Mouse (Mus musculus) kidney, embryonic 14.5 days (tissue): Measurements from ENCODE around the gene Itpkc. TPM values are rescaled to one million over a fixed set of nuclear protein-coding genes. Genes with fewer than 3 reads are reported as not detected.

Source experiments
- ATAC-seq: fragments of 200-750 bp; cut with Nextera tagmentation; 2 replicates; pipeline ENCODE4 v1.8.0; 2017; ENCODE audit warnings: moderate number of reproducible peaks, mild to moderate bottlenecking, moderate TSS enrichment, moderate library complexity; ENCODE audit not compliant: low FRiP score, low TSS enrichment
- H3K27ac ChIP-seq: fragments of 300-500 bp; sonication (generic); 2 replicates; pipeline ENCODE4 v1.5.1; 2014; ENCODE audit warnings: low read depth, mild to moderate bottlenecking, low read length, moderate library complexity, mixed read lengths
- H3K27me3 ChIP-seq: fragments of 300-500 bp; sonication (generic); 2 replicates; pipeline ENCODE4 v1.6.1; 2014; ENCODE audit warnings: mild to moderate bottlenecking, low read length; ENCODE audit not compliant: control insufficient read depth, insufficient read depth
- H3K36me3 ChIP-seq: fragments of 300-500 bp; sonication (generic); 2 replicates; pipeline ENCODE4 v1.6.1; 2014; ENCODE audit warnings: low read length, mixed read lengths; ENCODE audit not compliant: control insufficient read depth, insufficient read depth
- H3K4me1 ChIP-seq: fragments of 300-500 bp; sonication (generic); 2 replicates; pipeline ENCODE4 v1.6.1; 2014; ENCODE audit warnings: low read length, mixed read lengths; ENCODE audit not compliant: control insufficient read depth, insufficient read depth
- H3K4me2 ChIP-seq: fragments of 300-500 bp; sonication (generic); replicated peaks from 2 replicates; pipeline ENCODE4 v1.6.1; 2014; ENCODE audit warnings: low read depth, mild to moderate bottlenecking, low read length
- H3K4me3 ChIP-seq: fragments of 300-500 bp; sonication (generic); 2 replicates; pipeline ENCODE4 v1.5.1; 2014; ENCODE audit warnings: mild to moderate bottlenecking, low read length
- H3K9ac ChIP-seq: fragments of 300-500 bp; sonication (generic); 2 replicates; pipeline ENCODE4 v1.6.1; 2014; ENCODE audit warnings: low read depth, mild to moderate bottlenecking, low read length, moderate library complexity
- H3K9me3 ChIP-seq: fragments of 300-500 bp; sonication (generic); 2 replicates; pipeline ENCODE4 v1.6.1; 2016; ENCODE audit warnings: low read length; ENCODE audit not compliant: control insufficient read depth
- WGBS: fragments of 180-500 bp; shearing (Covaris S2); extraction: QIAGEN DNeasy Blood & Tissue Kit; methylation state at CpG from one replicate; pipeline ENCODE4 v1.1.7; 2014; 5-methylcytosine and 5-hydroxymethylcytosine counted together
- polyA plus RNA-seq: library from polyadenylated mRNA; unstranded; fragments of >200 nt; fragmentation: Nextera tagmentation; extraction: Ambion mirVana; gene quantifications from 2 replicates; pipeline ENCODE4 v1.2.1, GENCODE M21; 2014

The Itpkc gene
- polyA plus RNA-seq, 1 experiment from 2014 or later, result 5.2 TPM

GRCm38 (mm10) chr7:27231693-27232331 is 3.4 kb upstream of the Itpkc start:
- H3K9ac ChIP-seq, result no peak overlapping the region
- 84% methylated on average over 7 of the region's 7 CpGs for WGBS
- no peaks in the 10 kb centered on the region for H3K27me3 ChIP-seq
- no peaks in the 10 kb centered on the region for H3K36me3 ChIP-seq
- no peak overlapping the region for H3K4me3 ChIP-seq
- no peak overlapping the region for H3K4me2 ChIP-seq
- H3K4me1 ChIP-seq, result peaks cover 16% of the 10 kb centered on the region
- H3K27ac ChIP-seq, result no peak overlapping the region
- ATAC-seq, result no peak
- no peaks in the 10 kb centered on the region for H3K9me3 ChIP-seq

- H3K9me3 ChIP-seq, result no peaks in the 10 kb centered on the region
- H3K27me3 ChIP-seq, result no peaks in the 10 kb centered on the region
- no peak overlapping the region for H3K4me2 ChIP-seq
- no peak overlapping the region for H3K4me3 ChIP-seq
- H3K9ac ChIP-seq, result no peak overlapping the region
- no peak overlapping the region for H3K27ac ChIP-seq
- H3K36me3 ChIP-seq, result no peaks in the 10 kb centered on the region
- WGBS, result 78% methylated on average over 4 of the region's 4 CpGs
- H3K4me1 ChIP-seq, result peaks cover 27% of the 10 kb centered on the region
- ATAC-seq, result no peak
Observed at GRCm38 (mm10) chr7:27230781-27231180, 2.3 kb upstream of the Itpkc start.

GRCm38 (mm10) chr7:27228865-27229264 is 404 bp upstream of the Itpkc start:
- H3K27me3 ChIP-seq, result no peaks in the 10 kb centered on the region
- WGBS, result 20% methylated on average over 6 of the region's 6 CpGs
- peak overlapping the region; percentile 89 for H3K4me2 ChIP-seq
- peak overlapping the region; percentile 91 for H3K4me3 ChIP-seq
- peaks cover 37% of the 10 kb centered on the region for H3K4me1 ChIP-seq
- H3K9ac ChIP-seq, result peak overlapping the region; percentile 81
- ATAC-seq, result 0 out of 2 replicates have a peak, but pooled peaks have one; percentile 0
- no peaks in the 10 kb centered on the region for H3K9me3 ChIP-seq
- H3K36me3 ChIP-seq, result no peaks in the 10 kb centered on the region
- H3K27ac ChIP-seq, result peak overlapping the region; percentile 88

- no peaks in the 10 kb centered on the region; the same call in 1 of the 2 replicates for H3K36me3 ChIP-seq
- 4% methylated on average over 10 of the region's 10 CpGs for WGBS
- H3K4me3 ChIP-seq, result peak overlapping the region; percentile 91
- ATAC-seq, result 0 out of 2 replicates have a peak, but pooled peaks have one; percentile 0
- peak overlapping the region; percentile 81 for H3K9ac ChIP-seq
- no peaks in the 10 kb centered on the region for H3K27me3 ChIP-seq
- H3K4me2 ChIP-seq, result peak overlapping the region; percentile 89
- H3K4me1 ChIP-seq, result peaks cover 36% of the 10 kb centered on the region
- no peak overlapping the region; the same call in 1 of the 2 replicates for H3K27ac ChIP-seq
- no peaks in the 10 kb centered on the region for H3K9me3 ChIP-seq
Observed at GRCm38 (mm10) chr7:27227676-27228075, 785 bp downstream of the Itpkc start.

GRCm38 (mm10) chr7:27227276-27227675 is 1.2 kb downstream of the Itpkc start:
- peak overlapping the region; percentile 81; the same call in 1 of the 2 replicates for H3K9ac ChIP-seq
- peak overlapping the region; percentile 89 for H3K4me2 ChIP-seq
- 31% methylated on average over 9 of the region's 9 CpGs for WGBS
- H3K4me1 ChIP-seq, result peaks cover 36% of the 10 kb centered on the region
- no peaks in the 10 kb centered on the region for H3K9me3 ChIP-seq
- no peaks in the 10 kb centered on the region for H3K27me3 ChIP-seq
- H3K27ac ChIP-seq, result no peak overlapping the region
- H3K4me3 ChIP-seq, result peak overlapping the region; percentile 91
- no peak for ATAC-seq
- H3K36me3 ChIP-seq, result no peaks in the 10 kb centered on the region; the same call in 1 of the 2 replicates

- Histone ChIP-seq H3K36me3 (no peaks in the 10 kb centered on the region; the same call in 1 of the 2 replicates), H3K27ac (no peak overlapping the region), H3K9ac (peak overlapping the region; percentile 13; the same call in 1 of the 2 replicates), H3K4me2 (peak overlapping the region; percentile 89; the same call in 1 of the 2 replicates), H3K4me1 (peaks cover 36% of the 10 kb centered on the region), H3K9me3 (no peaks in the 10 kb centered on the region), H3K4me3 (no peak overlapping the region), H3K27me3 (no peaks in the 10 kb centered on the region)
- ATAC-seq, result no peak
- 75% methylated on average over 11 of the region's 11 CpGs for WGBS
Observed at GRCm38 (mm10) chr7:27224877-27225575, 3.4 kb downstream of the Itpkc start.

- WGBS, result 52% methylated on average over 1 of the region's 1 CpGs
- no peak overlapping the region for H3K9ac ChIP-seq
- H3K4me1 ChIP-seq, result peaks cover 32% of the 10 kb centered on the region
- H3K4me2 ChIP-seq, result no peak overlapping the region
- H3K36me3 ChIP-seq, result peaks cover 8% of the 10 kb centered on the region; the same call in 1 of the 2 replicates
- H3K27me3 ChIP-seq, result no peaks in the 10 kb centered on the region
- no peak overlapping the region for H3K4me3 ChIP-seq
- no peak overlapping the region for H3K27ac ChIP-seq
- H3K9me3 ChIP-seq, result no peaks in the 10 kb centered on the region
- ATAC-seq, result no peak
Observed at GRCm38 (mm10) chr7:27222538-27222937, 5.9 kb downstream of the Itpkc start.

- no peaks in the 10 kb centered on the region for H3K9me3 ChIP-seq
- no peak overlapping the region for H3K4me3 ChIP-seq
- peaks cover 27% of the 10 kb centered on the region for H3K4me1 ChIP-seq
- 65% methylated on average over 6 of the region's 6 CpGs for WGBS
- ATAC-seq, result no peak
- no peak overlapping the region for H3K9ac ChIP-seq
- peaks cover 10% of the 10 kb centered on the region; the same call in 1 of the 2 replicates for H3K36me3 ChIP-seq
- no peak overlapping the region for H3K4me2 ChIP-seq
- H3K27me3 ChIP-seq, result no peaks in the 10 kb centered on the region
- H3K27ac ChIP-seq, result no peak overlapping the region
Observed at GRCm38 (mm10) chr7:27221939-27222338, 6.5 kb downstream of the Itpkc start.

- Histone ChIP-seq H3K27ac (no peak overlapping the region), H3K4me1 (peaks cover 10% of the 10 kb centered on the region; the same call in 1 of the 2 replicates), H3K27me3 (no peaks in the 10 kb centered on the region), H3K9me3 (no peaks in the 10 kb centered on the region), H3K36me3 (peaks cover 13% of the 10 kb centered on the region; the same call in 1 of the 2 replicates), H3K4me2 (no peak overlapping the region), H3K4me3 (no peak overlapping the region), H3K9ac (no peak overlapping the region)
- WGBS, result 61% methylated on average over 11 of the region's 11 CpGs
- 0 out of 2 replicates have a peak, but pooled peaks have one; percentile 15 for ATAC-seq
Observed at GRCm38 (mm10) chr7:27219937-27220336, 8.5 kb downstream of the Itpkc start.
